Mouse (Mus musculus) embryonic facial prominence, embryonic 12.5 days (tissue): ENCODE results near the gene Apoo. TPM values are rescaled to one million over a fixed set of nuclear protein-coding genes. Genes with fewer than 3 reads are reported as not detected.
A peak's percentile ranks its signal among the peaks of the same experiment; 100 is the strongest.
"Not testable (repeated sequence)": the region's sequence is repeated elsewhere in the genome, so short reads cannot be mapped to it uniquely, and the experiment has no call there.

Source experiments
- ATAC-seq: fragments of 200-750 bp; cut with Nextera tagmentation; 2 replicates; pipeline ENCODE4 v1.8.0; 2017; ENCODE audit not compliant: insufficient number of reproducible peaks, insufficient read depth, low FRiP score, low TSS enrichment
- H3K27ac ChIP-seq: fragments of 300-500 bp; sonication (generic); 2 replicates; pipeline ENCODE4 v1.5.1; 2016; ENCODE audit warnings: mild to moderate bottlenecking
- H3K27me3 ChIP-seq: fragments of 300-500 bp; sonication (generic); 2 replicates; pipeline ENCODE4 v1.6.1; 2016; ENCODE audit warnings: mild to moderate bottlenecking, moderate library complexity
- H3K36me3 ChIP-seq: fragments of 300-500 bp; sonication (generic); 2 replicates; pipeline ENCODE4 v1.6.1; 2016; ENCODE audit warnings: mild to moderate bottlenecking
- H3K4me1 ChIP-seq: fragments of 300-500 bp; sonication (generic); 2 replicates; pipeline ENCODE4 v1.6.1; 2016
- H3K4me2 ChIP-seq: fragments of 300-500 bp; sonication (generic); replicated peaks from 2 replicates; pipeline ENCODE4 v1.6.1; 2016; ENCODE audit warnings: mild to moderate bottlenecking, moderate library complexity
- H3K4me3 ChIP-seq: fragments of 300-500 bp; sonication (generic); 2 replicates; pipeline ENCODE4 v1.5.1; 2016; ENCODE audit warnings: mild to moderate bottlenecking
- H3K9ac ChIP-seq: fragments of 300-500 bp; sonication (generic); 2 replicates; pipeline ENCODE4 v1.6.1; 2016; ENCODE audit warnings: mild to moderate bottlenecking, moderate library complexity
- H3K9me3 ChIP-seq: fragments of 300-500 bp; sonication (generic); 2 replicates; pipeline ENCODE4 v1.6.1; 2016; ENCODE audit warnings: mild to moderate bottlenecking, moderate library complexity
- WGBS: fragments of 180-500 bp; shearing (Covaris S2); methylation state at CpG from one replicate; pipeline ENCODE4 v1.1.7; 2016; 5-methylcytosine and 5-hydroxymethylcytosine counted together
- polyA plus RNA-seq: library from polyadenylated mRNA; unstranded; fragments of >200 nt; fragmentation: Nextera tagmentation; extraction: Ambion mirVana; gene quantifications from 2 replicates; pipeline ENCODE4 v1.2.1, GENCODE M21; 2016

The Apoo gene
- polyA plus RNA-seq: 92.1 and 93.4 TPM in 2 replicates

- 18% methylated on average over 46 of the region's 46 CpGs for WGBS
- Histone ChIP-seq H3K36me3 (no peaks in the 10 kb centered on the region), H3K4me1 (no peaks in the 10 kb centered on the region), H3K9me3 (no peaks in the 10 kb centered on the region), H3K4me2 (peak within 1 kb of the TSS; percentile 49), H3K27me3 (peaks cover 51% of the 10 kb centered on the region), H3K27ac (peak within 1 kb of the TSS; percentile 60; the same call in 1 of the 2 replicates), H3K9ac (peak within 1 kb of the TSS; percentile 36), H3K4me3 (peak within 1 kb of the TSS; percentile 52)
- ATAC-seq: peak; percentile 99
Observed at GRCm38 (mm10) chrX:94366670-94367241, at the start of gene Apoo, which contains the start of gene Fam90a1b. Gene Apoo (plus strand): TSS chrX:94367117. Gene Fam90a1b (minus strand): TSS chrX:94366777.

- Histone ChIP-seq H3K4me3 (no peak overlapping the region), H3K9me3 (no peaks in the 10 kb centered on the region), H3K9ac (no peak overlapping the region), H3K36me3 (no peaks in the 10 kb centered on the region), H3K27me3 (peaks cover 30% of the 10 kb centered on the region), H3K27ac (no peak overlapping the region), H3K4me2 (no peak overlapping the region), H3K4me1 (no peaks in the 10 kb centered on the region)
- 75% methylated on average over 11 of the region's 11 CpGs for WGBS
- ATAC-seq: no peak
Observed at GRCm38 (mm10) chrX:94321036-94321902, 45.6 kb upstream of the Apoo start.

- not testable (repeated sequence) for H3K36me3 ChIP-seq, H3K4me2 ChIP-seq, H3K27ac ChIP-seq, H3K9me3 ChIP-seq, H3K4me1 ChIP-seq, ATAC-seq, H3K4me3 ChIP-seq, H3K9ac ChIP-seq
- WGBS: 90% methylated on average over 4 of the region's 4 CpGs
- H3K27me3 ChIP-seq: peaks cover 13% of the 10 kb centered on the region
Observed at GRCm38 (mm10) chrX:94343638-94344037, 23.3 kb upstream of the Apoo start.

- ATAC-seq: no peak
- H3K27me3 ChIP-seq: peaks cover 55% of the 10 kb centered on the region
- H3K4me3 ChIP-seq: peak overlapping the region; percentile 52
- no peaks in the 10 kb centered on the region for H3K9me3 ChIP-seq
- H3K9ac ChIP-seq: no peak overlapping the region
- WGBS: 27% methylated on average over 14 of the region's 14 CpGs
- no peaks in the 10 kb centered on the region for H3K36me3 ChIP-seq
- H3K4me1 ChIP-seq: no peaks in the 10 kb centered on the region
- peak overlapping the region; percentile 42 for H3K4me2 ChIP-seq
- H3K27ac ChIP-seq: no peak overlapping the region
Observed at GRCm38 (mm10) chrX:94365381-94365925, 1.5 kb upstream of the Apoo start.

GRCm38 (mm10) chrX:94366029-94366428 lies 888 bp upstream of the Apoo start:
- ATAC-seq: no peak
- no peaks in the 10 kb centered on the region for H3K4me1 ChIP-seq
- H3K4me3 ChIP-seq: peak overlapping the region; percentile 52
- no peak overlapping the region for H3K9ac ChIP-seq
- WGBS: 22% methylated on average over 16 of the region's 16 CpGs
- H3K27me3 ChIP-seq: peaks cover 52% of the 10 kb centered on the region
- peak overlapping the region; percentile 42 for H3K4me2 ChIP-seq
- no peaks in the 10 kb centered on the region for H3K36me3 ChIP-seq
- H3K9me3 ChIP-seq: no peaks in the 10 kb centered on the region
- H3K27ac ChIP-seq: no peak overlapping the region

- Histone ChIP-seq H3K9ac (peak overlapping the region; percentile 36), H3K36me3 (no peaks in the 10 kb centered on the region), H3K27ac (peak overlapping the region; percentile 60; the same call in 1 of the 2 replicates), H3K4me3 (peak overlapping the region; percentile 52), H3K4me2 (peak overlapping the region; percentile 49), H3K4me1 (no peaks in the 10 kb centered on the region), H3K9me3 (no peaks in the 10 kb centered on the region), H3K27me3 (peaks cover 48% of the 10 kb centered on the region)
- peak; percentile 44 for ATAC-seq
- WGBS: 16% methylated on average over 17 of the region's 17 CpGs
Observed at GRCm38 (mm10) chrX:94367248-94367647, 331 bp downstream of the Apoo start.

- H3K4me3 ChIP-seq: no peak overlapping the region
- no peak overlapping the region for H3K27ac ChIP-seq
- H3K4me2 ChIP-seq: no peak overlapping the region
- no peak for ATAC-seq
- H3K9me3 ChIP-seq: no peaks in the 10 kb centered on the region
- H3K36me3 ChIP-seq: peaks cover 5% of the 10 kb centered on the region; the same call in 1 of the 2 replicates
- no peaks in the 10 kb centered on the region for H3K4me1 ChIP-seq
- peaks cover 16% of the 10 kb centered on the region; the same call in 1 of the 2 replicates for H3K27me3 ChIP-seq
- 85% methylated on average over 5 of the region's 5 CpGs for WGBS
- no peak overlapping the region for H3K9ac ChIP-seq
Observed at GRCm38 (mm10) chrX:94378734-94379133, 11.8 kb downstream of the Apoo start.

- Histone ChIP-seq H3K9me3 (no peaks in the 10 kb centered on the region), H3K36me3 (no peaks in the 10 kb centered on the region), H3K4me2 (no peak overlapping the region), H3K4me1 (no peaks in the 10 kb centered on the region), H3K27me3 (no peaks in the 10 kb centered on the region), H3K27ac (no peak overlapping the region), H3K4me3 (no peak overlapping the region), H3K9ac (no peak overlapping the region)
- 48% methylated on average over 3 of the region's 3 CpGs for WGBS
- no peak for ATAC-seq
Observed at GRCm38 (mm10) chrX:94408975-94409374, 42.1 kb downstream of the Apoo start.

GRCm38 (mm10) chrX:94420210-94420609 lies 53.3 kb downstream of the Apoo start:
- Histone ChIP-seq H3K27me3 (peaks cover 4% of the 10 kb centered on the region; the same call in 1 of the 2 replicates), H3K27ac (no peak overlapping the region), H3K4me1 (no peaks in the 10 kb centered on the region), H3K4me3 (no peak overlapping the region), H3K9ac (no peak overlapping the region), H3K4me2 (no peak overlapping the region), H3K9me3 (no peaks in the 10 kb centered on the region), H3K36me3 (no peaks in the 10 kb centered on the region)
- 89% methylated on average over 2 of the region's 2 CpGs for WGBS
- no peak for ATAC-seq

- Histone ChIP-seq H3K9me3 (no peaks in the 10 kb centered on the region), H3K36me3 (no peaks in the 10 kb centered on the region), H3K4me3 (no peak overlapping the region), H3K9ac (no peak overlapping the region), H3K27me3 (peaks cover 9% of the 10 kb centered on the region; the same call in 1 of the 2 replicates), H3K27ac (no peak overlapping the region), H3K4me2 (no peak overlapping the region), H3K4me1 (no peaks in the 10 kb centered on the region)
- ATAC-seq: no peak
- 47% methylated on average over 9 of the region's 9 CpGs for WGBS
Observed at GRCm38 (mm10) chrX:94431548-94432375, 64.8 kb downstream of the Apoo start.

- H3K4me3 ChIP-seq, H3K4me2 ChIP-seq, H3K9me3 ChIP-seq, H3K4me1 ChIP-seq, H3K27ac ChIP-seq, H3K36me3 ChIP-seq, H3K27me3 ChIP-seq, H3K9ac ChIP-seq, ATAC-seq: not testable (repeated sequence)
- WGBS: no CpG with 5 or more reads among the region's 3 CpGs
Observed at GRCm38 (mm10) chrX:94445427-94445826, 78.5 kb downstream of the Apoo start.
